Mouse (Mus musculus) common myeloid progenitor, adult 5-6 weeks (primary cell): ENCODE results near the gene Ccna1. TPM values are rescaled to one million over a fixed set of nuclear protein-coding genes. Genes with fewer than 3 reads are reported as not detected.

Experiments
- ATAC-seq: replicated peaks from 2 replicates; pipeline ENCODE4 v1.8.0; 2016; ENCODE audit warnings: low read depth, mild to moderate bottlenecking, moderate TSS enrichment, inconsistent platforms; ENCODE audit not compliant: poor library complexity, severe bottlenecking
- total RNA-seq: library from RNA; stranded (forward); fragments of 200-1000, 187-1606 nt; gene quantifications from 2 replicates; pipeline ENCODE4 v1.2.3, GENCODE M21; 2017

The Ccna1 gene
- total RNA-seq, 1 experiment from 2014 or later = not detected

- no peak for ATAC-seq
Measured at GRCm38 (mm10) chr3:55066666-55067023, 11.3 kb upstream of the Ccna1 start.

DNA sequence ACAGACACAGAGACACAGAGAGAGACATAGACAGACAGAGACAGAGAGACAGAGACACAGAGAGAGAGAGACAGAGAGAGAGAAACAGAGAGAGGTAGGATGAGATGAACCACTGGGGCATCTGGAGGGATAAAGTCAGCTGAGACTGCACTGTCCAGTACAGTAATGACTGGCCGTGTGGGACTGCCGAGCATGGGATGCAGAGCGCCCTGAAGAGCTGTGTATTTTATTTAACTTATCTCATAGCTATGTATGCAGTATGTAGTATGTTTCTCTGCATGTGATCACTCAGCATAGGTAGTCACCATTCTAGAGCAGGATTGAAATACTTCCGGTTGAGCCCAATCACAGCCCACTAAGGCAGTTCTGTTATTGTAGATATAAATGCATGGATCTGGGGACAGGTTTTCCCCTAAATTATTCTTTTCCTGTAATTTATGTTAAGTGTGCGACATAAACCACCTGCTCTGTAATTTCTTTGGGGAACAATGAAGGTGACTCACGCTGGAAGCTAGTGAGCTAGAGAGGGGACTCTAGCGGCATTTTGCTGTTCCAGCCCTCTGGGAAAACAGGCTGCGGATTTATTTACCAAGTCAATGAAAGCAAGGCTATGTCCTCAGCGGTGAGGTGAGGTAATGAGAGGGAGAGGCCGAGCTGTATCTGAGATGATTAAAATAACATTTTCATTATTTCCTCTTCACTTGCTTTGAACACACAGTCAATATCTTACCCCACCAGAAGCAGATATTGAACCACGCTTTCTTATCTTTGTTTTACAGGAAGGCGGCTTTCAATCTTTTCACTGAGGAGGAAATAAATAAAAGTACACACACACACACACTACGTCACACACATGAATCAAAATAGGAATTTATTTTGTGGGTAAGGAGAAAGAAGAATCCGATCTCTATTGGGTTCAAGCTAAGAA is 10.7 kb upstream of the Ccna1 start:
- peak; percentile 24; the same call in 1 of the 2 replicates for ATAC-seq

- ATAC-seq = peak; percentile 87
Measured at GRCm38 (mm10) chr3:55064396-55064795, 9.1 kb upstream of the Ccna1 start.

GRCm38 (mm10) chr3:55062653-55063052 is 7.4 kb upstream of the Ccna1 start:
- no peak for ATAC-seq

DNA sequence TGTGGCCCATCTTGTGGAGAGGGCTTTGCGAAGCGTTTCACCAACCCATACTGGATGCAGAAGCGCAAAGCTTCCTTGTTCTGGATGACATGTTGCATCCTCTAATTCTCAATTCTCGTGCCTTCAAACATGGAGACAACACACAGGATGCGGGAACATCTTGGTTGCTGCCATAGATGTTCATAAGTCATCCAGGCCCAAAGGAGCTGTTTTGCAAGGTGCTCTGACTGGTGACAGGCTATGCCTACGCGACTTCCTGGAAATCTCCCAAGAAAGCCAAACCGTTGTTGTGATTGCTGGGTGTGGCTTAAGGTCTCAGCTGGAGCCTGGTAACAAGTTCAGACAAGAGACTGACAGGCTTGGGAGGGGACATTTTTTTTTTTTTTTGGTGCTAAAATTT is 1.1 kb upstream of the Ccna1 start:
- no peak for ATAC-seq

- no peak for ATAC-seq
Measured at GRCm38 (mm10) chr3:55055747-55056120, 433 bp upstream of the Ccna1 start.

DNA sequence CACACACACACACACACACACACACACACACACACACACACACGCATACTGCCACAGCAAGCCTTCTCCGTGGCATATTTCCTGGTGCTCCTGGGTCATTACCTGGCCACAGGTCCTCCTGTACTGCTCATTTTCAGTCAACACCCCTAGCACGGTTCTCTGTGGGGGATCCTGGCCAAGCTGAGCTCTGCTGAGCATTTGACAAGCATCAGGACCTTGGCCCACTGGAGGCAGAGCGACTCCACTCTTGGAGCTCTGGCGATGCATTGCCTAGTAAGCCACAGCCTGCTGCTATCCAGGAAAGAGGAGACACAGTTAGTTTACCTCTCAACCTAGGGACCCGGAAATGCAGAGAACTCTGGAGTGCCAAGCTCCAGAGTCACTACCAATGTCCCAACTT is 1.1 kb downstream of the Ccna1 start:
- ATAC-seq = no peak

- ATAC-seq = no peak
Measured at GRCm38 (mm10) chr3:55044601-55045370, 10.5 kb downstream of the Ccna1 start.

- no peak for ATAC-seq
Measured at GRCm38 (mm10) chr3:55037608-55038007, 17.7 kb downstream of the Ccna1 start.

- no peak for ATAC-seq
Measured at GRCm38 (mm10) chr3:55027271-55027840, 27.9 kb downstream of the Ccna1 start.

GRCm38 (mm10) chr3:55025502-55025901 is 29.8 kb downstream of the Ccna1 start:
- ATAC-seq = no peak

DNA sequence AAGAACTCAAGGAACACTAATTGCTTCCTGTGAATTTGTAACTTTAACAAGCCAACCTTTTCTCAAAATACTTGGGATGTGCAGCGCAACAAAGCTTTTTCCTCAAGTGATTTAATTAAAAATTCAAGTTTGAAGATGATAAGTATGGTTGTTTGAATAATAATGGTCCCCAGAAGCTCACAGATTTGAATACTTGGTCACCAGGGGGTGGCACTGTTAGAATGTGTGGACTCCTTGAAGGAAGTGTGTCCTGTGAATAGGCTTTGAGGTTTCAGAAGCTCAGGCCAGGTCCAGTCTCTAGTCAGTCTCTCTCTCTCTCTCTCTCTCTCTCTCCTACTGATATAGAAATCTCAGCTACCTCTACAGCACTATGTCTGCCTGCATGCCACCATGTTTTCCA is 32.0 kb downstream of the Ccna1 start:
- ATAC-seq = no peak

DNA sequence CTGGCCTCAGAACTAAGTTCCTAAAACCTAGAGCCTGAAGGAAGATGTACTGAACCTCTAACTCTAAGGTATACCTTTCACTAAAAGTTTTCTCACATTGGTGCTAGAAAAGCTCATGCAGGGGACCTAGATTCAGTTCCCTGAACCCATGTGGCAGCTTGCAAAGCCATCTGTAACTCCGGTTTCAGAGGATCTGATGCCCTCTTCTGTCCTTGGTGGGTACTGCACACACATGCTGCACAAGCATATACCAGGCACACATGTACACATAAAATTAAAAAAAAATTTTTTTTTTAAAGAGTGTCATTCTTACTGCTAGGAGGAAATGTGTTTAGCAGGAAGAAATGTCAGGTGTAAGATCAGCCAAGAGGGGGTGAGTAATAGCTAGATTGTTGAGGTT is 33.1 kb downstream of the Ccna1 start:
- no peak for ATAC-seq

GRCm38 (mm10) chr3:55012536-55012935 is 42.8 kb downstream of the Ccna1 start:
- ATAC-seq = no peak

DNA sequence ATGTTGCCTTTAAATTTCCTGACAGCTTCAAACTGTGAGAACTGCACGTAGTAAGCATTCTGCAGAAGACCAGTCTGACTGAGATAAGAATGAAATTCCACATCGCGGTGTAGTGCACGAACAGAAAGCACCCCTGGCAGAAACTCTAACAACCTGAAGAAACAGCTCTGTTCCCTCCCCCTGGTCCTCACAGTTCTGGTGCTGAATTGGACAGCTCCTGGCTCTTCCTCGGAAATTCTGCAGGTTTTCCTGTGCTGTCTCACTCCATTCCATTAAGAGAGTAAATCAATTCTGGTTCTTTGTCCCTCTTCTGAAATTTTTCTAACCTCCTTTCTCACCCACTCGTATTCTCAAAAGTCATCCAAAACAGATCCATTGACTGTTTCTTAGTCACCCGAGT is 43.6 kb downstream of the Ccna1 start:
- no peak for ATAC-seq

- ATAC-seq = no peak
Measured at GRCm38 (mm10) chr3:55008965-55009741, 46.1 kb downstream of the Ccna1 start.

- no peak for ATAC-seq
Measured at GRCm38 (mm10) chr3:55004036-55004435, 51.3 kb downstream of the Ccna1 start.

- ATAC-seq = no peak
Measured at GRCm38 (mm10) chr3:55001677-55002076, 53.6 kb downstream of the Ccna1 start.
